ENCODE assay signal across 8 mouse cellular contexts in the genomic region with DNA sequence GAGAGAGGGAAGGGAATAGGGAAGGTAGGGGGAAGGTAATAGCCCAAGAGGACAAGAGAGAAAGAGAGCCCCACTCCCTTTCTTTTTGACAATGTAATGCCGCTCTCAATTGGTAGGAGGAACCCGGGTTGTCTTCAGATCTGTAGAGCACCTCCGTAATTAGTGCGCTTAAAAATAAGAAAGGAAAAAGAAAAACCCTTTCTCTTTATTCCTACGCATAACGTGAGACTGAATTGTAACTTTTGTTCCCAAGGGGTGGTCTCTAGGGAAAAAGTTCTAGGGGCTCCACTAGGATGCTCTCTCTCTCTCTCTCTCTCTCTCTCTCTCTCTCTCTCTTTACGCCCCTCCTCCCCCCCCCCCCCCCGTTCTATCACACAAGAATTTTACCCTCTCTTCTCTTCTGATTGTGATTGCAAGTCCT. TPM values are rescaled to one million over a fixed set of nuclear protein-coding genes. Genes with fewer than 3 reads are reported as not detected.
DNase-seq lines count a peak whose midpoint lies in the region; ATAC-seq lines count a peak whose summit lies in the region.

No protein-coding gene starts in this region.

- under 1% methylated on average over 7 of the region's 8 CpGs for WGBS in limb, embryonic 12.5 days
- 0% methylated on average over 7 of the region's 8 CpGs for WGBS in stomach, embryonic 16.5 days

- peak; percentile 62 for DNase-seq in embryo, embryonic 10.5 days (ENCODE audit: low spot score)
- no peak for DNase-seq in embryo, embryonic 10 days (ENCODE audit: low spot score)
- DNase-seq in thymus, postnatal 0 days (ENCODE audit: low spot score): peak; percentile 47
- DNase-seq in thymus, postnatal 10 days (ENCODE audit: low spot score in 2 of 2): no peak
- DNase-seq in frontal cortex, postnatal 25 days (ENCODE audit: low spot score in 2 of 2): no peak

- H3K4me2 ChIP-seq in limb, embryonic 12.5 days: peak overlapping the region; percentile 67
- H3K4me2 ChIP-seq in stomach, embryonic 16.5 days (ENCODE audit: low read depth, low read length): peak overlapping the region; percentile 66

- ATAC-seq in limb, embryonic 12.5 days (ENCODE audit: insufficient number of reproducible peaks, insufficient read depth, low FRiP score, low TSS enrichment, low read depth): no peak
- no peak for ATAC-seq in stomach, embryonic 16.5 days (ENCODE audit: insufficient read depth, low FRiP score)
- no peak for ATAC-seq in megakaryocyte progenitor cell, adult 5-6 weeks (replicated peaks; ENCODE audit: poor library complexity)

- H3K9me3 ChIP-seq in limb, embryonic 12.5 days: no peaks in the 10 kb centered on the region
- no peaks in the 10 kb centered on the region for H3K9me3 ChIP-seq in stomach, embryonic 16.5 days (replicated peaks; ENCODE audit: control insufficient read depth, low read length)

- no peaks in the 10 kb centered on the region for H3K36me3 ChIP-seq in limb, embryonic 12.5 days
- H3K36me3 ChIP-seq in stomach, embryonic 16.5 days (ENCODE audit: control insufficient read depth, insufficient read depth, low read length): no peaks in the 10 kb centered on the region

- H3K27me3 ChIP-seq in limb, embryonic 12.5 days: no peaks in the 10 kb centered on the region
- no peaks in the 10 kb centered on the region for H3K27me3 ChIP-seq in stomach, embryonic 16.5 days (ENCODE audit: control insufficient read depth, insufficient read depth, low read length)

- H3K9ac ChIP-seq in limb, embryonic 12.5 days (replicated peaks): peak overlapping the region; percentile 94
- peak overlapping the region; percentile 99 for H3K9ac ChIP-seq in stomach, embryonic 16.5 days (ENCODE audit: low read length)

- H3K4me1 ChIP-seq in limb, embryonic 12.5 days (replicated peaks): peaks cover 47% of the 10 kb centered on the region
- peaks cover 34% of the 10 kb centered on the region for H3K4me1 ChIP-seq in stomach, embryonic 16.5 days (ENCODE audit: control insufficient read depth, insufficient read depth, low read length)

- H3K4me3 ChIP-seq in limb, embryonic 12.5 days (replicated peaks): peak overlapping the region; percentile 70
- peak overlapping the region; percentile 93 for H3K4me3 ChIP-seq in stomach, embryonic 16.5 days (replicated peaks; ENCODE audit: low read length)

- H3K27ac ChIP-seq in limb, embryonic 12.5 days: peak overlapping the region; percentile 100
- H3K27ac ChIP-seq in stomach, embryonic 16.5 days (ENCODE audit: low read length): peak overlapping the region; percentile 100

RNA-seq across cellular contexts. Expression of gene Etv6, which starts 1.0 kb away (rescaled TPM):
- polyA plus RNA-seq in thymus, postnatal 0 days (2015; fragmentation: Nextera tagmentation; extraction: Ambion mirVana): 11.8 and 12.1 TPM in 2 replicates
- polyA plus RNA-seq in limb, embryonic 12.5 days (2016; fragmentation: Nextera tagmentation; extraction: Ambion mirVana): 16.3 and 17.8 TPM in 2 replicates
- polyA plus RNA-seq in stomach, embryonic 16.5 days (2015; fragmentation: Nextera tagmentation; extraction: Ambion mirVana): 10.4 and 13.9 TPM in 2 replicates
- 124 TPM in 2 replicates for total RNA-seq in megakaryocyte progenitor cell, adult 5-6 weeks (2015)
- total RNA-seq in megakaryocyte progenitor cell, adult 5-6 weeks (2017): 67.1 and 76.4 TPM in 2 replicates

Comparison
In these comparisons a context has a peak if more than half of its experiments do, and no peak if none do; other contexts are left out.
1. DNase-seq: peak in embryo, embryonic 10.5 days (single experiment) and thymus, postnatal 0 days (single experiment); none in embryo, embryonic 10 days (single experiment), thymus, postnatal 10 days (0 of 2) and frontal cortex, postnatal 25 days (0 of 2).